Mouse (Mus musculus): Measurements from ENCODE around the gene Tas2r123.

The Tas2r123 gene

GRCm38 (mm10) chr6:132846842-132847241 lies at the start of gene Tas2r123:
TSS of gene Tas2r123 (plus strand) at chr6:132847142.
- no peak for DNase-seq (ENCODE audit: low read depth, low spot score)

GRCm38 (mm10) chr6:132802518-132802917 lies 44.4 kb upstream of the Tas2r123 start, which contains the start of gene Tas2r117:
TSS of gene Tas2r117 (plus strand) at chr6:132802818.
- DNase-seq (ENCODE audit: low read depth, low spot score), result no peak

DNA sequence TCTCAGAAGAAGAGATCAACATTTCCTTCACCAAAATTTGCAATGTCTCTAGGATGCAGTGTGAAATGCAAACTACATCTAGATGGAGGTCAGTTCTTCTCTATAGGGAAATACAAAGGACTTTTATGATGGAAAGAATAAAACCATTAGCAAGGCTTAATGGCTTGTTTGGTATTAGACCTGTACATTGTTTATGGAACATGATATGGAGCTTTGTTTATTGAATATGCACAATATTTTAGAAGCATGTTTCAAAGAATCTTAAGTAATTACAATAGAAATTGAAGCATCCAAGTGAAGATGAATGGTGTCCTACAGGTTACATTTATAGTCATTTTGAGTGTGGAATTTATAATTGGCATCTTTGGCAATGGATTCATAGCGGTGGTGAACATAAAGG lies 8.2 kb downstream of the Tas2r123 start, which contains the start of gene Tas2r116:
TSS of gene Tas2r116 (plus strand) at position 301 of the 400 bp plus-strand sequence.
- DNase-seq (ENCODE audit: low read depth, low spot score), result no peak

DNA sequence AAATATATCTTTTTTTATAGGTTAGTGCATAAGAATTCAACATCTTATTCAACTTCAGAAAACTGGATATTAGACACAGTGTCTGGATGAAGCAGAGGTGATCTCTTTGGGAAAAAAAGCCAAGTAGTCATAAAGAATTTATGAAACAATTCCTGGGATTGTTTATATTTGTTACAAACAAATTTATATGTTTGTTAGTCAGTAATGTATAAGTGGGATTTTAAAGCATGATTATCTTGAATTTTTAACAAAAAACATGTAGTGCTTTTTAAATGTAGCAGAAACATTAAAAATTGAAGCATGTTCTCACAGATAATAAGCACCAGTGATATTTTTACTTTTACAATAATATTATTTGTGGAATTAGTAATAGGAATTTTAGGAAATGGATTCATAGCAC lies 20.8 kb downstream of the Tas2r123 start, which contains the start of gene Tas2r110:
TSS of gene Tas2r110 (plus strand) at position 301 of the 400 bp plus-strand sequence.
- no peak for DNase-seq (ENCODE audit: low read depth, low spot score)

GRCm38 (mm10) chr6:132892711-132893110 lies 45.8 kb downstream of the Tas2r123 start, which contains the start of gene Tas2r113:
TSS of gene Tas2r113 (plus strand) at chr6:132893011.
- DNase-seq (ENCODE audit: low read depth, low spot score), result no peak
